Mouse (Mus musculus) midbrain, embryonic 16.5 days (tissue): Measurements from ENCODE around the gene Pfn2. TPM values are rescaled to one million over a fixed set of nuclear protein-coding genes. Genes with fewer than 3 reads are reported as not detected.

Source experiments
- ATAC-seq: fragments of 200-750 bp; cut with Nextera tagmentation; 2 replicates; pipeline ENCODE4 v1.8.0; 2017; ENCODE audit warnings: moderate TSS enrichment
- H3K27ac ChIP-seq: fragments of 300-500 bp; sonication (generic); 2 replicates; pipeline ENCODE4 v1.5.1; 2014; ENCODE audit warnings: mild to moderate bottlenecking, low read length, mixed read lengths
- H3K27me3 ChIP-seq: fragments of 300-500 bp; sonication (generic); 2 replicates; pipeline ENCODE4 v1.6.1; 2014; ENCODE audit warnings: low read depth, low read length, mixed read lengths; ENCODE audit not compliant: control insufficient read depth, insufficient read depth
- H3K36me3 ChIP-seq: fragments of 300-500 bp; sonication (generic); 2 replicates; pipeline ENCODE4 v1.6.1; 2014; ENCODE audit warnings: mild to moderate bottlenecking, low read length, moderate library complexity, mixed read lengths; ENCODE audit not compliant: control insufficient read depth, insufficient read depth
- H3K4me1 ChIP-seq: fragments of 300-500 bp; sonication (generic); 2 replicates; pipeline ENCODE4 v1.6.1; 2014; ENCODE audit warnings: mild to moderate bottlenecking, low read length, mixed read lengths; ENCODE audit not compliant: control insufficient read depth, insufficient read depth
- H3K4me2 ChIP-seq: fragments of 300-500 bp; sonication (generic); 2 replicates; pipeline ENCODE4 v1.6.1; 2014; ENCODE audit warnings: mild to moderate bottlenecking, low read length, mixed read lengths
- H3K4me3 ChIP-seq: fragments of 300-500 bp; sonication (generic); 2 replicates; pipeline ENCODE4 v1.5.1; 2014; ENCODE audit warnings: low read depth, mild to moderate bottlenecking, low read length, moderate library complexity, mixed read lengths
- H3K9ac ChIP-seq: fragments of 300-500 bp; sonication (generic); 2 replicates; pipeline ENCODE4 v1.6.1; 2014; ENCODE audit warnings: low read depth, low read length, mixed read lengths
- H3K9me3 ChIP-seq: fragments of 300-500 bp; sonication (generic); replicated peaks from 2 replicates; pipeline ENCODE4 v1.6.1; 2014; ENCODE audit warnings: mild to moderate bottlenecking, low read length, mixed read lengths; ENCODE audit not compliant: control insufficient read depth, poor library complexity, severe bottlenecking
- WGBS: fragments of 180-500 bp; shearing (Covaris S2); extraction: QIAGEN DNeasy Blood & Tissue Kit; methylation state at CpG from one replicate; pipeline ENCODE4 v1.1.7; 2014; 5-methylcytosine and 5-hydroxymethylcytosine counted together
- polyA plus RNA-seq: library from polyadenylated mRNA; unstranded; fragments of >200 nt; fragmentation: Nextera tagmentation; extraction: Ambion mirVana; gene quantifications from 2 replicates; pipeline ENCODE4 v1.2.1, GENCODE M21; 2015

Gene Pfn2
- 688 and 753 TPM in 2 replicates for polyA plus RNA-seq

GRCm38 (mm10) chr3:57847760-57848185 lies at the start of gene Pfn2:
Gene Pfn2 (minus strand): TSS chr3:57848079.
- peak; percentile 90 for ATAC-seq
- Histone ChIP-seq H3K4me3 (peak within 1 kb of the TSS; percentile 71), H3K4me1 (peaks cover 27% of the 10 kb centered on the region), H3K27ac (peak within 1 kb of the TSS; percentile 97), H3K9ac (peak within 1 kb of the TSS; percentile 100), H3K36me3 (peaks cover 9% of the 10 kb centered on the region), H3K9me3 (no peaks in the 10 kb centered on the region), H3K4me2 (peak within 1 kb of the TSS; percentile 63), H3K27me3 (no peaks in the 10 kb centered on the region)
- WGBS, result under 1% methylated on average over 30 of the region's 52 CpGs

- H3K36me3 ChIP-seq, result no peaks in the 10 kb centered on the region
- H3K27ac ChIP-seq, result no peak overlapping the region
- H3K9me3 ChIP-seq, result no peaks in the 10 kb centered on the region
- no peak overlapping the region for H3K4me3 ChIP-seq
- H3K4me2 ChIP-seq, result no peak overlapping the region
- no peak for ATAC-seq
- WGBS, result 78% methylated on average over 3 of the region's 3 CpGs
- no peaks in the 10 kb centered on the region for H3K4me1 ChIP-seq
- H3K27me3 ChIP-seq, result no peaks in the 10 kb centered on the region
- H3K9ac ChIP-seq, result no peak overlapping the region
These were observed 35.1 kb upstream of the Pfn2 start for GRCm38 (mm10) chr3:57882945-57883344.

GRCm38 (mm10) chr3:57846912-57847759 lies 743 bp downstream of the Pfn2 start:
- Histone ChIP-seq H3K27me3 (no peaks in the 10 kb centered on the region), H3K4me3 (peak overlapping the region; percentile 71), H3K4me2 (peak overlapping the region; percentile 63), H3K4me1 (peaks cover 27% of the 10 kb centered on the region), H3K36me3 (peaks cover 15% of the 10 kb centered on the region), H3K27ac (peak overlapping the region; percentile 97), H3K9me3 (no peaks in the 10 kb centered on the region), H3K9ac (peak overlapping the region; percentile 100)
- ATAC-seq, result peak; percentile 92
- WGBS, result under 1% methylated on average over 75 of the region's 104 CpGs

GRCm38 (mm10) chr3:57846662-57846911 lies 1.3 kb downstream of the Pfn2 start:
- WGBS, result 0% methylated on average over 9 of the region's 9 CpGs
- Histone ChIP-seq H3K9me3 (no peaks in the 10 kb centered on the region), H3K4me3 (peak overlapping the region; percentile 71), H3K36me3 (peaks cover 18% of the 10 kb centered on the region), H3K9ac (peak overlapping the region; percentile 100), H3K27me3 (no peaks in the 10 kb centered on the region), H3K4me2 (peak overlapping the region; percentile 63), H3K4me1 (peaks cover 27% of the 10 kb centered on the region), H3K27ac (peak overlapping the region; percentile 97)
- ATAC-seq, result peak; percentile 1; the same call in 1 of the 2 replicates

GRCm38 (mm10) chr3:57845786-57846661 lies 1.9 kb downstream of the Pfn2 start:
- Histone ChIP-seq H3K9ac (peak overlapping the region; percentile 100), H3K4me3 (peak overlapping the region; percentile 71), H3K27ac (peak overlapping the region; percentile 97), H3K4me2 (peak overlapping the region; percentile 63), H3K27me3 (no peaks in the 10 kb centered on the region), H3K4me1 (peaks cover 27% of the 10 kb centered on the region), H3K9me3 (no peaks in the 10 kb centered on the region), H3K36me3 (peaks cover 22% of the 10 kb centered on the region)
- WGBS, result 4% methylated on average over 11 of the region's 11 CpGs
- no peak for ATAC-seq

- H3K27me3 ChIP-seq, result no peaks in the 10 kb centered on the region
- ATAC-seq, result no peak
- no peaks in the 10 kb centered on the region for H3K9me3 ChIP-seq
- no peak overlapping the region for H3K4me3 ChIP-seq
- H3K9ac ChIP-seq, result no peak overlapping the region
- no peak overlapping the region for H3K4me2 ChIP-seq
- peaks cover 27% of the 10 kb centered on the region for H3K4me1 ChIP-seq
- peaks cover 27% of the 10 kb centered on the region for H3K36me3 ChIP-seq
- no peak overlapping the region for H3K27ac ChIP-seq
These were observed 4.1 kb downstream of the Pfn2 start for GRCm38 (mm10) chr3:57843775-57844174.

- H3K9me3 ChIP-seq, result no peaks in the 10 kb centered on the region
- no peak overlapping the region for H3K4me2 ChIP-seq
- no peaks in the 10 kb centered on the region; the same call in 1 of the 2 replicates for H3K4me1 ChIP-seq
- H3K9ac ChIP-seq, result no peak overlapping the region
- ATAC-seq, result no peak
- H3K4me3 ChIP-seq, result no peak overlapping the region
- H3K27me3 ChIP-seq, result no peaks in the 10 kb centered on the region
- H3K36me3 ChIP-seq, result peaks cover 22% of the 10 kb centered on the region
- 94% methylated on average over 4 of the region's 4 CpGs for WGBS
- H3K27ac ChIP-seq, result no peak overlapping the region
These were observed 11.0 kb downstream of the Pfn2 start for GRCm38 (mm10) chr3:57836911-57837310.

GRCm38 (mm10) chr3:57833585-57833984 lies 14.3 kb downstream of the Pfn2 start:
- 88% methylated on average over 11 of the region's 11 CpGs for WGBS
- H3K4me2 ChIP-seq, result no peak overlapping the region
- no peaks in the 10 kb centered on the region for H3K9me3 ChIP-seq
- no peaks in the 10 kb centered on the region for H3K27me3 ChIP-seq
- no peak overlapping the region for H3K4me3 ChIP-seq
- peaks cover 13% of the 10 kb centered on the region; the same call in 1 of the 2 replicates for H3K36me3 ChIP-seq
- no peak overlapping the region for H3K27ac ChIP-seq
- ATAC-seq, result no peak
- H3K9ac ChIP-seq, result no peak overlapping the region
- no peaks in the 10 kb centered on the region for H3K4me1 ChIP-seq

- peaks cover 8% of the 10 kb centered on the region; the same call in 1 of the 2 replicates for H3K36me3 ChIP-seq
- ATAC-seq, result no peak
- 88% methylated on average over 3 of the region's 3 CpGs for WGBS
- no peaks in the 10 kb centered on the region for H3K9me3 ChIP-seq
- no peaks in the 10 kb centered on the region for H3K4me1 ChIP-seq
- H3K27me3 ChIP-seq, result no peaks in the 10 kb centered on the region
- H3K4me3 ChIP-seq, result no peak overlapping the region
- no peak overlapping the region for H3K9ac ChIP-seq
- no peak overlapping the region for H3K4me2 ChIP-seq
- no peak overlapping the region for H3K27ac ChIP-seq
These were observed 22.0 kb downstream of the Pfn2 start for GRCm38 (mm10) chr3:57825866-57826265.
